In the genomic region with DNA sequence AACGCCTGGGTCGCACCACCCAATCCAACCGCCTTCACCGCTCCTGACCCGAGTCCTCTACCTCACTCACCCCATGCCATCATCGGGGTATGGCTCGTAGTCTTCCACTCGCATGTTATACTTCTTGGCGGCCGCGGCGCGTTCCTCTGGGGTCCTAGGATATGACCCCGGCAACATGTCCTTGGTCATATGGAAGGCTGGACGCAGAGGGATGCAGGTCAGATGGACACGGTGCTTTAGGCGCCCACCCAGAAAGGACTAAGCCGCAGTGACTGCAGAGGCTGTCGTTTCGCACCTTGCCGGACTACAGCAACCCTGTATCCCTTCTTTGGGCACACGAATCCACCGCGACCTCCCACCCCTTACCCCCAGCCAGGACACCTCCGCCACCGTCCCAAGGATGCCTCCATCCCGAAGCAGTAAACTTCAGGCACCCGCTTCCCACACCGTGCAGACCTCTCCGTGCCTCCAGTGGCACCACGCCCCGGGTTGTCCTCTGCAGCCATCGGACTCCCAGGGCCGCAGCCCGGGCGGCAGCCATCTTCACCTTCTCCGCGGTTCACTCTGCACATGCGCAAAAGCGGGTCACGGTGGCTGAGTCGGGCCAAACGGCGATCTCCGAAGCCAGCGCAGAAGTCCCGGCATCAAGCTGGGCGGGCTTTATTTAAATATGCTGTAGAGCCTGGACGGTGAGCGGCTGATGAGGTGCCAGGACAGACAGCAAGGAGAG, we compare ENCODE assay signal across 7 mouse cellular contexts. TPM values are rescaled to one million over a fixed set of nuclear protein-coding genes. Genes with fewer than 3 reads are reported as not detected.
DNase-seq lines count a peak whose midpoint lies in the region; ATAC-seq and TF ChIP-seq lines count a peak whose summit lies in the region.

A gene (minus strand): TSS at position 580 of the 730 bp plus-strand sequence.

- peak; percentile 90 for DNase-seq in adrenal gland, adult 8-10 months
- peak; percentile 95 for DNase-seq in embryo, embryonic 9.5 days (ENCODE audit: extremely low spot score)
- DNase-seq in gonadal fat pad, adult 2 months (ENCODE audit: low read depth), result no peak
- peak; percentile 96 for DNase-seq in left cerebral cortex, postnatal 4 days

- H3K9ac ChIP-seq in intestine, postnatal 0 days (ENCODE audit: low read depth, low read length), result peak within 1 kb of the TSS; percentile 92
- peak within 1 kb of the TSS; percentile 88 for H3K9ac ChIP-seq in midbrain, embryonic 12.5 days (replicated peaks)

- TF ChIP-seq CTCF in intestine, postnatal 0 days (IDR thresholded peaks at IDR 0.05; ENCODE audit: low read depth), result no peak
- TF ChIP-seq CTCF in small intestine, adult 2 months (IDR thresholded peaks at IDR 0.05; ENCODE audit: extremely low read depth, insufficient read length, insufficient replicate concordance, low read depth, low read length), result no peak

- peak; percentile 90 for TF ChIP-seq POLR2A in small intestine, adult 2 months (IDR thresholded peaks at IDR 0.05; ENCODE audit: low read depth, low read length)

- WGBS in intestine, postnatal 0 days, result under 1% methylated on average over 50 of the region's 50 CpGs
- under 1% methylated on average over 50 of the region's 50 CpGs for WGBS in midbrain, embryonic 12.5 days
- under 1% methylated on average over 50 of the region's 50 CpGs for WGBS in small intestine, adult 2 months

- no peaks in the 10 kb centered on the region for H3K9me3 ChIP-seq in intestine, postnatal 0 days (ENCODE audit: control insufficient read depth)
- H3K9me3 ChIP-seq in midbrain, embryonic 12.5 days, result no peaks in the 10 kb centered on the region

- no peaks in the 10 kb centered on the region for H3K27me3 ChIP-seq in intestine, postnatal 0 days (replicated peaks; ENCODE audit: control insufficient read depth, insufficient read depth, low read length)
- H3K27me3 ChIP-seq in midbrain, embryonic 12.5 days, result peaks cover 18% of the 10 kb centered on the region
- H3K27me3 ChIP-seq in small intestine, adult 2 months (ENCODE audit: control insufficient read depth, insufficient read depth, low read length), result no peaks in the 10 kb centered on the region

- H3K4me1 ChIP-seq in intestine, postnatal 0 days (replicated peaks; ENCODE audit: control insufficient read depth, insufficient read depth, low read length), result no peaks in the 10 kb centered on the region
- H3K4me1 ChIP-seq in midbrain, embryonic 12.5 days, result peaks cover 10% of the 10 kb centered on the region
- H3K4me1 ChIP-seq in small intestine, adult 2 months (ENCODE audit: control insufficient read depth, insufficient read depth, insufficient read length, low read length), result peaks cover 2% of the 10 kb centered on the region; the same call in 1 of the 2 replicates

- H3K4me2 ChIP-seq in intestine, postnatal 0 days (replicated peaks; ENCODE audit: low read depth), result peak within 1 kb of the TSS; percentile 79
- H3K4me2 ChIP-seq in midbrain, embryonic 12.5 days (replicated peaks), result peak within 1 kb of the TSS; percentile 90

- peak within 1 kb of the TSS; percentile 76 for H3K4me3 ChIP-seq in intestine, postnatal 0 days (ENCODE audit: low read depth, low read length)
- H3K4me3 ChIP-seq in midbrain, embryonic 12.5 days, result peak within 1 kb of the TSS; percentile 91
- H3K4me3 ChIP-seq in small intestine, adult 2 months (ENCODE audit: low read depth, low read length), result peak within 1 kb of the TSS; percentile 86

- peak; percentile 88 for ATAC-seq in intestine, postnatal 0 days
- ATAC-seq in midbrain, embryonic 12.5 days (ENCODE audit: low FRiP score, low read depth), result peak; percentile 90

- peak within 1 kb of the TSS; percentile 43 for H3K27ac ChIP-seq in intestine, postnatal 0 days (ENCODE audit: low read depth, low read length)
- peak within 1 kb of the TSS; percentile 10; the same call in 1 of the 2 replicates for H3K27ac ChIP-seq in midbrain, embryonic 12.5 days (replicated peaks)
- H3K27ac ChIP-seq in small intestine, adult 2 months (ENCODE audit: insufficient read depth, low read depth, low read length), result peak within 1 kb of the TSS; percentile 33; the same call in 1 of the 2 replicates

- peaks cover 27% of the 10 kb centered on the region for H3K36me3 ChIP-seq in intestine, postnatal 0 days (ENCODE audit: control insufficient read depth, insufficient read depth)
- H3K36me3 ChIP-seq in midbrain, embryonic 12.5 days, result peaks cover 33% of the 10 kb centered on the region
- H3K36me3 ChIP-seq in small intestine, adult 2 months (ENCODE audit: control insufficient read depth, insufficient read depth, low read length), result peaks cover 28% of the 10 kb centered on the region

- intact Hi-C loops in left cerebral cortex, postnatal 4 days (cut with DNase I), result no loop called here

RNA-seq across cellular contexts. Expression of the gene that starts here (rescaled TPM):
- 100 to 1,000 TPM; 284 to 446 (median 384) TPM for total RNA-seq in adrenal gland, adult 8-10 months (2022)
- 745 and 800 TPM in 2 replicates for polyA plus RNA-seq in gonadal fat pad, adult 2 months (2012; rRNA removed)
- 681 and 717 TPM in 2 replicates for polyA plus RNA-seq in intestine, postnatal 0 days (2015; fragmentation: Nextera tagmentation; extraction: Ambion mirVana)
- 100 to 1,000 TPM; 294 to 322 TPM for total RNA-seq in left cerebral cortex, postnatal 4 days (2021)
- polyA plus RNA-seq in midbrain, embryonic 12.5 days (2016; fragmentation: Nextera tagmentation; extraction: Ambion mirVana), result 436 and 439 TPM in 2 replicates
- polyA plus RNA-seq in small intestine, adult 2 months (2012; rRNA removed), result 811 and 895 TPM in 2 replicates
